Mouse (Mus musculus) ovary, adult 10 weeks (tissue): ENCODE results near the gene Ppp3r1. TPM values are rescaled to one million over a fixed set of nuclear protein-coding genes. Genes with fewer than 3 reads are reported as not detected.

ENCODE experiments used
- polyA plus RNA-seq: library from polyadenylated mRNA; stranded (reverse); fragments of 350-450 nt; fragmentation: Illumina TruSeq; extraction: RNeasy Lipid Tissue Mini Kit (QIAGEN cat#74804); gene quantifications from one replicate; pipeline ENCODE4 v1.2.3, GENCODE M21; 2014

The Ppp3r1 gene
- polyA plus RNA-seq: 461 TPM

GRCm38 (mm10) chr11:17158858-17159737 lies at the start of gene Ppp3r1:
Ppp3r1 (plus strand) TSS chr11:17159263.

DNA sequence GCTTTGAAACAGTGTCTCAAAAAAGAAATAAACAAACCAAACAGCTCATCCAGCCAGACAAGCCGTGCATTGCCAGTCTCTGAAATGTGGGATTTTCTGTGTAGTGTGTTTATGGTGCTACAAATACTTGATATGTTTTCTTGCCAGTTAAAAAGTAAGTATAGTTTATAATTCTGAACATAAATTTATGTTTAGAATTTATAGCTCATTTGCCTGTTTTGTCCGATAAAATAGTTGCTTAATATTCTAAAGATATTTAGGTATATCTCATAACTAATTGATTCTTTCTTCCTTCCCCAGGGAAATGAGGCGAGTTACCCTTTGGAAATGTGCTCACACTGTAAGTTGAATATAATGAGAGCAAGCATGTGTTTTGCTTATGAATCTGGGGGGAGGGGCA lies 22.7 kb downstream of the Ppp3r1 start, which contains the start of gene Wdr92:
Gene Wdr92 (plus strand): TSS at position 301 of the 400 bp plus-strand sequence.

DNA sequence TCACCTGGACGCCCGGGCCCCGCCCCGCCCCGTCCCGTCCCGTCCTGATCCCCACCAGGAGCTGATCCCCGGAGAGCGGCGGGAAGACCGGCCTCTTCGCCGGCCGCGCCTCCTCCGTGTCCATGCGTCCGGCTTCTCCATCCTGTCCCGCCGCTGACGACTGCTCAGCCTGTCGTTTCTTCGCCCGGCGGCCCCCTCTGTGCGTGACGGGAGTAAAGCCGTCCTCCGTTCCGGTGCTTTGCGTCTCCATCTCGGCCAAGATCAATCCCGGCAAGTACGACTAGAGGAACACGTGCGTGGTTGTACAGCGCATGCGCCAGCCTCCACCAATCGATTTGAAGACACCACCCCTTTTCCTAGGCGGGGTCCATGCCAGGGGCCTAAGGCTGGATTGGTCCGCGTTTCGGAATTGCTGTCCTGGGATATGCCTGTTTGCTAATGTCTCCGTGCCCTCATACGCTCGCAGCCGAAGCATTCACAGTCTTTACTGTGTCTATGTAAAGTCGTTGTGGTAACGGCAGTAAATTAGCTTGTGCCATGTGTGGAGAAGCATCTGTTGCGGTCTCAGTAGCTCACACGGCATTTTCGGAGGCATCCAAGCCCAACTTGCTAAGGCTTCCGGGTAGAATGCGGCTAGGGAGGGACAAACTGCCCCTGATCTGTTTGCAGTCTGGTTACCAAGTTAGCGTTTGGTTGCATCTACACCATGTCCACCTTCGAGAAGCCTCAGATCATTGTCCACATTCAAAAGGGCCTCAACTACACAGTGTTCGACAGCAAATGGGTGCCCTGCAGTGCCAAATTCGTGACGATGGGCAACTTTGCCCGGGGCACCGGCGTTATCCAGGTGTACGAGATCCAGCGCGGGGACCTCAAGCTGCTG lies 52.4 kb downstream of the Ppp3r1 start, which contains the start of gene Pno1:
Gene Pno1 (minus strand): TSS at position 311 of the 883 bp plus-strand sequence.

Other genes starting within 250 kb of the Ppp3r1 start
- 4.6 TPM for gene Fbxo48, start 207.9 kb upstream of the Ppp3r1 start, polyA plus RNA-seq
- 20.2 TPM for gene Cnrip1, start 107.7 kb upstream of the Ppp3r1 start, polyA plus RNA-seq
- gene Plek, start 106.9 kb upstream of the Ppp3r1 start, polyA plus RNA-seq: 33.6 TPM
- 26.0 TPM for gene Wdr92, start 22.8 kb downstream of the Ppp3r1 start, polyA plus RNA-seq
- gene Pno1, start 52.3 kb downstream of the Ppp3r1 start, polyA plus RNA-seq: 86.1 TPM
- gene C1d, start 98.3 kb downstream of the Ppp3r1 start, polyA plus RNA-seq: 136 TPM